Mouse (Mus musculus) bone marrow macrophage, adult 2 months (primary cell): ENCODE measurements at regions not wholly inside any gene's neighbourhood (a gene's known extent, or its start where the extent isn't known, plus 50 kb on each side); places are given as distances from the start of the nearest gene placed in this dataset.
A peak's percentile ranks its signal among the peaks of the same experiment; 100 is the strongest.

Source experiments
- H3K27ac ChIP-seq: 2 replicates; pipeline ENCODE4 v1.5.1; 2012; ENCODE audit warnings: low read depth, low read length; ENCODE audit not compliant: insufficient read depth
- H3K4me1 ChIP-seq: 2 replicates; pipeline ENCODE4 v1.6.1; 2012; ENCODE audit warnings: low read length; ENCODE audit not compliant: control insufficient read depth, insufficient read depth
- H3K4me3 ChIP-seq: 2 replicates; pipeline ENCODE4 v1.5.1; 2012; ENCODE audit warnings: mild to moderate bottlenecking, low read length, moderate library complexity; ENCODE audit not compliant: insufficient read depth
- CTCF ChIP-seq: IDR thresholded peaks from 2 replicates; pipeline ENCODE4 v1.5.1; 2012; ENCODE audit warnings: low read depth, mild to moderate bottlenecking, low read length, moderate library complexity
- POLR2A ChIP-seq: IDR thresholded peaks from 2 replicates; pipeline ENCODE4 v1.6.1; 2012; ENCODE audit warnings: mild to moderate bottlenecking, low read depth, low read length, borderline replicate concordance

GRCm38 (mm10) chr16:29943963-29944860 is 120.0 kb upstream of the Hes1 start:
- Histone ChIP-seq H3K4me3 (no peak overlapping the region), H3K27ac (peak overlapping the region; percentile 27; the same call in 1 of the 2 replicates), H3K4me1 (peaks cover 35% of the 10 kb centered on the region)
- no peak for TF ChIP-seq CTCF
- no peak for TF ChIP-seq POLR2A

- TF ChIP-seq CTCF: no peak
- TF ChIP-seq POLR2A: no peak
Measured at GRCm38 (mm10) chr16:29944966-29945365, 119.2 kb upstream of the Hes1 start.

GRCm38 (mm10) chr16:29945376-29945890 is 118.8 kb upstream of the Hes1 start:
- no peak for TF ChIP-seq POLR2A
- TF ChIP-seq CTCF: no peak
- peak overlapping the region; percentile 80 for H3K27ac ChIP-seq
- H3K4me3 ChIP-seq: peak overlapping the region; percentile 53
- peaks cover 35% of the 10 kb centered on the region for H3K4me1 ChIP-seq

More at GRCm38 (mm10) chr16:29944966-29945365, 119.2 kb upstream of the Hes1 start:
- Histone ChIP-seq H3K4me3 (no peak overlapping the region), H3K27ac (0 out of 2 replicates have a peak overlapping the region, but pooled peaks have one; percentile 5), H3K4me1 (peaks cover 35% of the 10 kb centered on the region)

- peaks cover 35% of the 10 kb centered on the region for H3K4me1 ChIP-seq
- peak overlapping the region; percentile 80 for H3K27ac ChIP-seq
- H3K4me3 ChIP-seq: peak overlapping the region; percentile 53
- TF ChIP-seq POLR2A: peak; percentile 53; the same call in 1 of the 2 replicates
- no peak for TF ChIP-seq CTCF
Measured at GRCm38 (mm10) chr16:29945891-29946598, 118.1 kb upstream of the Hes1 start.

GRCm38 (mm10) chr16:29946966-29947365 is 117.2 kb upstream of the Hes1 start:
- Histone ChIP-seq H3K4me3 (no peak overlapping the region), H3K4me1 (peaks cover 35% of the 10 kb centered on the region), H3K27ac (no peak overlapping the region)
- no peak for TF ChIP-seq POLR2A
- TF ChIP-seq CTCF: no peak

- Histone ChIP-seq H3K4me3 (no peak overlapping the region), H3K27ac (no peak overlapping the region), H3K4me1 (peaks cover 35% of the 10 kb centered on the region)
- TF ChIP-seq POLR2A: no peak
- TF ChIP-seq CTCF: no peak
Measured at GRCm38 (mm10) chr16:29947670-29948069, 116.5 kb upstream of the Hes1 start.

- no peak for TF ChIP-seq POLR2A
- TF ChIP-seq CTCF: no peak
- no peak overlapping the region for H3K27ac ChIP-seq
- H3K4me1 ChIP-seq: peaks cover 20% of the 10 kb centered on the region
Measured at GRCm38 (mm10) chr16:29950136-29950535, 114.0 kb upstream of the Hes1 start.

GRCm38 (mm10) chr16:29950791-29951190 is 113.4 kb upstream of the Hes1 start:
- TF ChIP-seq POLR2A: no peak
- TF ChIP-seq CTCF: no peak
- Histone ChIP-seq H3K4me1 (peaks cover 18% of the 10 kb centered on the region), H3K27ac (no peak overlapping the region), H3K4me3 (no peak overlapping the region)

More at GRCm38 (mm10) chr16:29950136-29950535, 114.0 kb upstream of the Hes1 start:
- no peak overlapping the region for H3K4me3 ChIP-seq

GRCm38 (mm10) chr16:29954700-29955099 is 109.5 kb upstream of the Hes1 start:
- H3K27ac ChIP-seq: no peak overlapping the region
- H3K4me3 ChIP-seq: no peak overlapping the region
- no peaks in the 10 kb centered on the region for H3K4me1 ChIP-seq
- TF ChIP-seq POLR2A (no peak), CTCF (no peak)
